Mouse (Mus musculus) limb, embryonic 13.5 days (tissue): ENCODE data around the gene Il3ra. TPM values are rescaled to one million over a fixed set of nuclear protein-coding genes. Genes with fewer than 3 reads are reported as not detected.
A peak's percentile ranks its signal among the peaks of the same experiment; 100 is the strongest.

ENCODE experiments used
- ATAC-seq: fragments of 200-750 bp; cut with Nextera tagmentation; 2 replicates; pipeline ENCODE4 v1.8.0; 2017; ENCODE audit warnings: low read depth, moderate number of reproducible peaks, moderate TSS enrichment; ENCODE audit not compliant: low FRiP score
- H3K27ac ChIP-seq: fragments of 300-500 bp; sonication (generic); 2 replicates; pipeline ENCODE4 v1.5.1; 2015; ENCODE audit warnings: inconsistent platforms, mild to moderate bottlenecking, moderate library complexity
- H3K27me3 ChIP-seq: fragments of 300-500 bp; sonication (generic); 2 replicates; pipeline ENCODE4 v1.6.1; 2015; ENCODE audit warnings: mild to moderate bottlenecking, inconsistent platforms
- H3K36me3 ChIP-seq: fragments of 300-500 bp; sonication (generic); 2 replicates; pipeline ENCODE4 v1.6.1; 2015; ENCODE audit warnings: inconsistent platforms, mild to moderate bottlenecking, moderate library complexity
- H3K4me1 ChIP-seq: fragments of 300-500 bp; sonication (generic); 2 replicates; pipeline ENCODE4 v1.6.1; 2015; ENCODE audit warnings: inconsistent platforms
- H3K4me2 ChIP-seq: fragments of 300-500 bp; sonication (generic); replicated peaks from 2 replicates; pipeline ENCODE4 v1.6.1; 2015; ENCODE audit warnings: inconsistent platforms, mild to moderate bottlenecking, moderate library complexity
- H3K4me3 ChIP-seq: fragments of 300-500 bp; sonication (generic); 2 replicates; pipeline ENCODE4 v1.5.1; 2015; ENCODE audit warnings: moderate library complexity, mild to moderate bottlenecking, inconsistent platforms
- H3K9ac ChIP-seq: fragments of 300-500 bp; sonication (generic); 2 replicates; pipeline ENCODE4 v1.6.1; 2015; ENCODE audit warnings: mild to moderate bottlenecking, inconsistent platforms
- H3K9me3 ChIP-seq: fragments of 300-500 bp; sonication (generic); 2 replicates; pipeline ENCODE4 v1.6.1; 2016; ENCODE audit warnings: inconsistent platforms
- WGBS: fragments of 180-500 bp; shearing (Covaris S2); methylation state at CpG from one replicate; pipeline ENCODE4 v1.1.7; 2015; 5-methylcytosine and 5-hydroxymethylcytosine counted together
- polyA plus RNA-seq: library from polyadenylated mRNA; unstranded; fragments of >200 nt; fragmentation: Nextera tagmentation; extraction: Ambion mirVana; gene quantifications from 2 replicates; pipeline ENCODE4 v1.2.1, GENCODE M21; 2015

Il3ra gene
- polyA plus RNA-seq, 1 experiment from 2014 or later: 4.8 TPM

- Histone ChIP-seq H3K36me3 (peaks cover 45% of the 10 kb centered on the region), H3K9me3 (peaks cover 71% of the 10 kb centered on the region), H3K4me1 (no peaks in the 10 kb centered on the region), H3K9ac (no peak overlapping the region), H3K27ac (no peak overlapping the region), H3K4me3 (no peak overlapping the region), H3K27me3 (no peaks in the 10 kb centered on the region), H3K4me2 (no peak overlapping the region)
- no peak for ATAC-seq
- WGBS: 95% methylated on average over 29 of the region's 29 CpGs
These were observed 4.4 kb downstream of the Il3ra start for GRCm38 (mm10) chr14:14350263-14351147.

DNA sequence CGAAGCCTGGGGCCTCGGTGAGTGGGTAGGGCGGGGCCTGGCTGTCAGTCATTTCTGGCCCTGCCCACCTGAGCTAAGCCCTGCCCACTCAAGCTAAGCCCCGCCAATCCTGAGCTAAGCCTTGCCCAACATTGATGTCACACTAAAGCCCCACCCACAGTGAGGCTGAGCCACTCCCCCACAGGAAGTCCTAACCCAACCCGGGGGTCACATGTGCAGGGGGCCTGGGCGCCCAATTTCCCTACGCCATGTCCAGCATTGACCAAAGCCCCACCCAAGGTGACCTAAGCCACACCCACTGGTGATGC is 5.0 kb downstream of the Il3ra start:
- no peak for ATAC-seq
- Histone ChIP-seq H3K36me3 (peaks cover 47% of the 10 kb centered on the region), H3K27ac (no peak overlapping the region), H3K9me3 (peaks cover 73% of the 10 kb centered on the region), H3K4me1 (no peaks in the 10 kb centered on the region), H3K9ac (no peak overlapping the region), H3K4me2 (no peak overlapping the region), H3K27me3 (no peaks in the 10 kb centered on the region), H3K4me3 (no peak overlapping the region)
- WGBS: over 99% methylated on average over 7 of the region's 7 CpGs

GRCm38 (mm10) chr14:14351721-14352590 is 5.9 kb downstream of the Il3ra start:
- Histone ChIP-seq H3K27me3 (no peaks in the 10 kb centered on the region), H3K27ac (no peak overlapping the region), H3K9me3 (peaks cover 70% of the 10 kb centered on the region), H3K4me2 (no peak overlapping the region), H3K4me1 (no peaks in the 10 kb centered on the region), H3K4me3 (no peak overlapping the region), H3K36me3 (peaks cover 47% of the 10 kb centered on the region), H3K9ac (no peak overlapping the region)
- WGBS: 97% methylated on average over 9 of the region's 9 CpGs
- no peak for ATAC-seq

DNA sequence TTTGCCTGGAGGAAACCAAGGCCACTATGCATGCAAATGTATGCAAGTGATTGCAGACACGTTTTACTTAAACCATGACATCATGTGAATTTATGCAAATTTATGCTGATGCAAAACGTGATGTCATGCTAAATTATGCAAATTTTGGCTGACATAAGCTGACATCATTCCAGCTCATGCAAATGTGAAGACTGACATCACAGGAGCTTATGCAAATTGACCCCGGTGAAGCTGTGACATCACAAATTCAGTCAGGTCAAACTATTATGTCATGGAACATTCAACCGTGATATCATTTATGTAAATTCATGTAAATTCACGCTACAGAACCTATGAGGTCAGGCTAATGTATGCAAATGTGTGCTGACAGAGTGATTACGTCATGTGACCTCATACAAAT is 6.5 kb downstream of the Il3ra start:
- no peak for ATAC-seq
- H3K9ac ChIP-seq: no peak overlapping the region
- no peak overlapping the region for H3K4me3 ChIP-seq
- 86% methylated on average over 6 of the region's 6 CpGs for WGBS
- no peaks in the 10 kb centered on the region for H3K27me3 ChIP-seq
- no peak overlapping the region for H3K27ac ChIP-seq
- H3K4me2 ChIP-seq: no peak overlapping the region
- H3K4me1 ChIP-seq: no peaks in the 10 kb centered on the region
- H3K36me3 ChIP-seq: peaks cover 41% of the 10 kb centered on the region
- H3K9me3 ChIP-seq: peaks cover 63% of the 10 kb centered on the region

- no peaks in the 10 kb centered on the region for H3K4me1 ChIP-seq
- 96% methylated on average over 7 of the region's 7 CpGs for WGBS
- H3K36me3 ChIP-seq: peaks cover 35% of the 10 kb centered on the region
- no peak overlapping the region for H3K4me2 ChIP-seq
- no peak overlapping the region for H3K4me3 ChIP-seq
- H3K27me3 ChIP-seq: no peaks in the 10 kb centered on the region
- no peak overlapping the region for H3K27ac ChIP-seq
- no peak overlapping the region for H3K9ac ChIP-seq
- ATAC-seq: no peak
- peaks cover 57% of the 10 kb centered on the region for H3K9me3 ChIP-seq
These were observed 7.1 kb downstream of the Il3ra start for GRCm38 (mm10) chr14:14353081-14353732.

GRCm38 (mm10) chr14:14353740-14354510 is 7.8 kb downstream of the Il3ra start:
- peaks cover 31% of the 10 kb centered on the region for H3K36me3 ChIP-seq
- H3K9ac ChIP-seq: no peak overlapping the region
- no peak for ATAC-seq
- WGBS: 92% methylated on average over 8 of the region's 8 CpGs
- no peaks in the 10 kb centered on the region for H3K27me3 ChIP-seq
- no peak overlapping the region for H3K4me3 ChIP-seq
- no peaks in the 10 kb centered on the region for H3K4me1 ChIP-seq
- no peak overlapping the region for H3K4me2 ChIP-seq
- peaks cover 50% of the 10 kb centered on the region for H3K9me3 ChIP-seq
- no peak overlapping the region for H3K27ac ChIP-seq

GRCm38 (mm10) chr14:14354511-14355359 is 8.7 kb downstream of the Il3ra start:
- Histone ChIP-seq H3K4me2 (no peak overlapping the region), H3K27me3 (no peaks in the 10 kb centered on the region), H3K27ac (no peak overlapping the region), H3K9me3 (peaks cover 42% of the 10 kb centered on the region), H3K4me3 (no peak overlapping the region), H3K4me1 (no peaks in the 10 kb centered on the region), H3K36me3 (peaks cover 22% of the 10 kb centered on the region), H3K9ac (no peak overlapping the region)
- no peak for ATAC-seq
- 97% methylated on average over 13 of the region's 13 CpGs for WGBS

DNA sequence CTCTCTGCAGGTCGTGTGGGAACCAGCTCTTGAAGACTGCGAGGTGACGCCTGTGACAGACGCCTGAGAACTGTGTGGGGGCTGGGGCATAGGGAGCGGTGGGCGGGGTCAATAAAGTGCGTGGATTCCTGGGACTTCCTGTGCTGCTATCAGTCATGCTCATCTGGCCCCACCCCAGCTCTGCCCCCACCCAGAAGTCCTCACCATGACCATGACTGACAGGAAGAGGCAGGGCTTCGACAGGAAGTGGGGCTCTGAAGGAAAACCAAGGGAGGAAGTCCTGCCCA is 9.2 kb downstream of the Il3ra start:
- peaks cover 17% of the 10 kb centered on the region for H3K36me3 ChIP-seq
- ATAC-seq: 0 out of 2 replicates have a peak, but pooled peaks have one; percentile 25
- no peak overlapping the region for H3K9ac ChIP-seq
- peaks cover 36% of the 10 kb centered on the region for H3K9me3 ChIP-seq
- no peak overlapping the region for H3K27ac ChIP-seq
- H3K27me3 ChIP-seq: no peaks in the 10 kb centered on the region
- 89% methylated on average over 8 of the region's 8 CpGs for WGBS
- no peak overlapping the region for H3K4me3 ChIP-seq
- no peak overlapping the region for H3K4me2 ChIP-seq
- no peaks in the 10 kb centered on the region for H3K4me1 ChIP-seq

- H3K9me3 ChIP-seq: no peaks in the 10 kb centered on the region
- H3K4me3 ChIP-seq: no peak overlapping the region
- H3K27ac ChIP-seq: no peak overlapping the region
- H3K27me3 ChIP-seq: no peaks in the 10 kb centered on the region
- no peaks in the 10 kb centered on the region for H3K36me3 ChIP-seq
- WGBS: 88% methylated on average over 1 of the region's 1 CpGs
- H3K4me2 ChIP-seq: no peak overlapping the region
- no peak overlapping the region for H3K9ac ChIP-seq
- no peaks in the 10 kb centered on the region for H3K4me1 ChIP-seq
- no peak for ATAC-seq
These were observed 49.5 kb downstream of the Il3ra start for GRCm38 (mm10) chr14:14395535-14395934.

DNA sequence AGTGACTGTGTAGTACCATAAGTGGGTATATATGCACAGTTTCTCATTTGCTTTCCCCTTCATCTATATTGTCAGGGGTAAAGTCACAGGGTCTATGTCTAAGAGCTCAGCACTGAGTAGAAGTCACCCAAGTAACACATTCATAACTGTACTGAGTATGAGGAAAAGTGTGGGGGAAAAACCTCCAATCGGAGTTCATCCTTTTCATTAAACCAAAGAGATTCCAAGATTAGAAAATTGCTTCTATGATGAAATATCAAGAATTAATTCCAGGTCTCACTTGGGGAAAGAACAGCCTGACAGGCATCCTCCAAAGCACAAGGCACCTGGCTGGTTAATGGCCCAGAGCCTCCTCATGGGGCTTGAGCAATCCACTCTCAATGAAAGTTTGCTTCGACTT is 54.9 kb downstream of the Il3ra start, which contains the start of gene Olfr721-ps1:
Gene Olfr721-ps1 (plus strand): TSS at position 301 of the 400 bp plus-strand sequence.
- H3K36me3 ChIP-seq: no peaks in the 10 kb centered on the region
- no peak within 1 kb of the TSS for H3K4me2 ChIP-seq
- no peak within 1 kb of the TSS for H3K27ac ChIP-seq
- 73% methylated on average over 2 of the region's 2 CpGs for WGBS
- no peak within 1 kb of the TSS for H3K9ac ChIP-seq
- no peaks in the 10 kb centered on the region for H3K9me3 ChIP-seq
- no peak within 1 kb of the TSS for H3K4me3 ChIP-seq
- ATAC-seq: no peak
- H3K27me3 ChIP-seq: no peaks in the 10 kb centered on the region
- no peaks in the 10 kb centered on the region for H3K4me1 ChIP-seq
